Mouse (Mus musculus): ENCODE measurements around the gene Wdr6. TPM values are rescaled to one million over a fixed set of nuclear protein-coding genes. Genes with fewer than 3 reads are reported as not detected.
"Not testable (repeated sequence)": the region's sequence is repeated elsewhere in the genome, so short reads cannot be mapped to it uniquely, and the experiment has no call there.

Gene Wdr6
- 100 to 1,000 TPM in 1 of 2 experiments, 10 to 100 TPM in 1; 93.8 to 126 TPM for total RNA-seq (2021)
- long read RNA-seq, experiment 1, full-length matches to known transcripts, result 82 of 172 reads
- long read RNA-seq, experiment 1, partial matches to known transcripts, result 87 of 172 reads
- long read RNA-seq, experiment 1, other reads (novel, unspliced or antisense), result 3 of 172 reads
- long read RNA-seq, experiment 2, full-length matches to known transcripts, result 106 of 136 reads
- long read RNA-seq, experiment 2, partial matches to known transcripts, result 24 of 136 reads
- long read RNA-seq, experiment 2, other reads (novel, unspliced or antisense), result 6 of 136 reads

DNA sequence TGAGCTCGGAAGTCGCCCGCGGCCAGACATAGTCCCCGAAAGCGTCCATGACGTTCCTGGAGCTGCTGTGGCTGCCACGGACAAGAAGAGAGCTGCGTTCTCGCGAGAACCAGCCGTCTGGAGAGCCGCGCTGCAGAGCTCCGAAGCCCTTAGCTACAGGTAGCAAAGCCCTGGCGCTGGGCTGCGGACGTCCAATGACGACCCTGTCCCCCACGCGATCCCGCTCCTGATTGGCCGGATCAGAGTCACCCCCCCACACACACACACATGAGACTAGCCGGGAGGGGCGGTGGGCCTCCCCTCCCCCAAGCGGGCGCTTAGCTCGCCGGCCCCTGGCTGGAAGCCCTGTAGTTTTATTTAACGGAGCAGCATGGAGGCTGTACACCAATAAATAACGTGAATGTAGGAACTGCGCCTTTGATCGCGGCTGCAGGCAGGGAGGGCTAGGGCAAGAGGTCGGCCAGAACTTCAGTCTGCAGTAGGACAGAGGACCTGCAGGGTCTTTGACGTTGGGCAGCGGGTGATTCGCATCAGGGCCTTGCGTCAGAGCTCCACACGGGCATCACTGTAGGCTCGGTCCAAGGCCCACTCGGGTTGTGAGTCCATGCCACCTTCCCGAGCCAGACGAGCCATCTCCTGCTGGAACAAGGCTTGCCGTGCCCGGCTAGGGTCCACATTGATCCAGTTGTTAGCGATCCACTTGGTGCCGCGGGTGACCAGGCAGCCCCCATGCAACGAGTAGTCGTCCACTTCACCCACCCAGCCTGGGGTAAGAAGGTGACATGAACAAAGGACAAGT, at the start of gene Wdr6:
TSS of gene Wdr6 (minus strand) at position 195 of the 799 bp plus-strand sequence.
- DNase-seq, result peak; percentile 96

DNA sequence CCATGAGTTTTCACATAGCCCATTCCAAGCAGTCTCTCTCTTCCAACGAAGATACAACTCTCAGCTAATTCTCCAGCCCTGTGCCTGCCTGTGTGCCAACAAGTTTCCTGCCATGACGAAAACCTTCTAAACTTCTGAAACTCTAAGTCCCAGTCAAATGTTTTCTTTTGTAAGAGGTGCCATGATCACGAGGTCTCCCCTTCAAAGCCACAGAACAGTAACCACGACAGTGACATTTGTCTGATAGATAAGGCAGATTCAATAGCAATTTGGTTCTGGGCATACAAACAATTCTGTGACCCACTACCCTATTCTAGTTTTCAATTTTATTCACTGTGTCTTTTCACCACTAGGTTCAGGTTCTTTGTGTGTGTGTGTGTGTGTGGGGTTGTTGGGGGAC, 49.6 kb upstream of the Wdr6 start:
- DNase-seq, result no peak

DNA sequence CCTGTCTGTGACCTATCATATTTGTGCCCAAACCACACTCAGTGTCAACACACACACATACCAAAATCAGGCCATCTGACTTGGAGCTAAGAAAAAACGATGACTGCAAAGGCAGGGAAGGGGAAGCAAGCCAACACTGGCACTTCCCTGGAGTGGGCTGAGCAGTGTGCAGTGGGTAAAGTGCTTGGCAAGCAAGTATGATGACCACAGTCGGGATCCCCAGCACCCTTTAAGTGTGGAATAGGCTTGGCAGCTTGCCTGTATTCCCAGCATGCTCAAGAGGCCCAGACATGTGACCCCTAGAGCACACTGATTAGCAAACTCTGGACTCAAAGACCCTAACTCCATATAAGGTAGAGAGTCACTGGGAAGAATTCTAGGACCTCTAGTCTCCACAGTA, 48.0 kb upstream of the Wdr6 start:
- peak; percentile 19 for DNase-seq

DNA sequence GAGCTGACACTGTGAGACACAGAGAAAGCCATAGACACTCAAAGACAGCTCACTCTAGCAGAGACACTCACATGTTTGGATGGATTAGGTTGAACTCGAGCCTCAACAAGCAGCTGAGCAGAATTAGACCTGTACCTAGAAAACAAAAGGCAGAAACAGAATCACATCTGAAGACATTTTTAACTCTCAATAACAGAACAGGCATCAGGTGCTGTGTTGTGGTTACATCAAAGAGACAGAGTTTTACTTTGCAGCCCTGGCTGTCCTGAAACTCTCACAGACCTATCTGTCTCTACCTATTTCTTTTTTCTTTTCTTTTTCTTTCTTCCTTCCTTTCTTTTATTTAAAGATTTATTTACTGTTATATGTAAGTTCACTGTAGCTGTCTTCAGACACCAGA, 38.8 kb upstream of the Wdr6 start:
- DNase-seq, result no peak

DNA sequence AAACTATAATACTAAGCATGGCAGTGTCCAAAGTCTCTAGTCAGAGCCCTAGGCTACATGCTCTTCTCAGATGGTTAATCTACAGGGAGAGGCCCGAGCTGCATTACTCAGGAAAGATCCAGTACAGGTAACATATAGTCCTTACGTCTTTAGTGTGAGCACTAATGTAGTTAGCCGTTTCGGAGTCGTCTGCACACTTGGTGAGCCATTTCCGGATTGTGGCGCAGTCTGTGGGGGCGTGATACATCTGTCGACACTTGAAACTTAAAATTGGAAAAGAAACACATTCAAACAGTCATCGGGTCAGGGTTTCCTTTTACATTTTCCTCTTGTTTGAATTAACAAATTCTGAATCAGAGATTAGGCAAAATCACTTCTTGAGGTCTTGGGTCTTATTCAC, 32.9 kb upstream of the Wdr6 start:
- DNase-seq, result no peak

DNA sequence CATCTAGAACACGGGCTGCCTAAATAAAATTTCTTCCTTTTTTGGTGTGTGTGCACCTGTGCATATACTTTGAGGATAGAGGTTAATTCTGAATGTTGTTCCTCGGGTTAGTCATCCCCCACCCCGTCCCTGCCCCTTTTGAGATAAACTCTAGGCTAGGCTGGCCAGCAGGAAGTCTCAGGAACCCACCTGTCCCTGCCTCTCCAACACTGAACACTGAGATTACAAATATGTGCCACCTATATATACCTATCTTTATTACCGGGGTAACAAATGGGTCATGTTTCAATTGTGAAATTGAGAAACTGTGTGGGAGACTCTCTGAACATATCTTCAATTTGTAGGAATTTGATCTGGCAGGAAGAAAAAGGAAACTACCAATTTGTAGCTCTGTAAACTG, 30.4 kb upstream of the Wdr6 start:
- DNase-seq, result no peak

DNA sequence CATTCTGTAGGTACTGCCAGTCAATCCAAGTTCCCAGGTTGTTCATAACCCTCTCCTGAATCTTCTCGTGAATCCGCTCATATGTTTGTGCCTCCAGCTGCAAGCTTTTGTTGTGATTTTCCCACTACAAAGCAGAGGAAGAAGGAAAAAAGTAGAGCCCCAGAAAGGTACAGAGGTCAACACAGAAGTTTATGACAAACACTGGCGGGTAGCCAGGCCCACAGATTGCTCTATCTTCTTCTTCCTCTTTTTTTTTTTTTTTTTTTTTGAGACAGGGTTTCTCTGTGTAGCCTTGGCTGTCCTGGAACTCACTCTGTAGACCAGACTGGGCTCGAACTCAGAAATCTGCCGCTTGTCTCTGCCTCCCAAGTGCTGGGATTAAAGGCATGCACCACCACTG, 29.4 kb upstream of the Wdr6 start:
- not testable (repeated sequence) for DNase-seq

DNA sequence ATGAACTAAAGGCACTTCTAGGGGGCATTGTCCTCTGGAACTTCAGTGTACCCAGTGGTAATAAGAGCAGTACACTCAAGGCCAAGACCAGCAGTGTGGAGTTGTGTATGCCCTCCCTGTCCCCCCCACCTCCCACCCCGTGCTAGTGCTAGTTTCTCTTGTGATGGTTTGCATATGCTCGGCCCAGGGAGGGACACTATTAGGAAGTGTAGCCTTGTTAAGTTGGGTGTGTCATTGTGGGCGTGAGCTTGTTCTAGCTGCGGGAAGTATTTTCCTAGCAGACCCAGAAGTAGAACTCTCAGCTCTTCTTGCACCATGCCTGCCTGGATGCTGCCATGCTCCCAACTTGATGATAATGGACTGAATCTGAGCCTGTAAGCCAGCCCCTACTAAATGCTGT, 23.4 kb upstream of the Wdr6 start:
- DNase-seq, result no peak

DNA sequence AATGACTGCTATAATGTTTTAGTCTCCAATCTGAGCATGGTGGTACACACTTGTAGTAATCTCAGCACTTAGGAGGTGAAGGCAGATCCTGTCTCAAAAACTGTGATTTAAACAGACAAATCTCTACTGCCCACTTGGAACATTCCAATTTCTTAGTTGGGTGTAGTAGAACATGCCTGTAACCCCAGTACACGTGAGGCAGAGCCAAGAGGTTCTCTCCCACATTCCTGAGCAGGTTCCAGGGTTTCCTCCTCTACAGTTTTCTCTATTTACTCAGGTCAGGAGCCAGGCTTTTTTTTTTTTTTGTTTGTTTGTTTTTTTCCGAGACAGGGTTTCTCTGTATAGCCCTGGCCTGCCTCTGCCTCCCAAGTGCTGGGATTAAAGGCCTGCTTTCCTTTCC, 21.5 kb upstream of the Wdr6 start:
- no peak for DNase-seq

DNA sequence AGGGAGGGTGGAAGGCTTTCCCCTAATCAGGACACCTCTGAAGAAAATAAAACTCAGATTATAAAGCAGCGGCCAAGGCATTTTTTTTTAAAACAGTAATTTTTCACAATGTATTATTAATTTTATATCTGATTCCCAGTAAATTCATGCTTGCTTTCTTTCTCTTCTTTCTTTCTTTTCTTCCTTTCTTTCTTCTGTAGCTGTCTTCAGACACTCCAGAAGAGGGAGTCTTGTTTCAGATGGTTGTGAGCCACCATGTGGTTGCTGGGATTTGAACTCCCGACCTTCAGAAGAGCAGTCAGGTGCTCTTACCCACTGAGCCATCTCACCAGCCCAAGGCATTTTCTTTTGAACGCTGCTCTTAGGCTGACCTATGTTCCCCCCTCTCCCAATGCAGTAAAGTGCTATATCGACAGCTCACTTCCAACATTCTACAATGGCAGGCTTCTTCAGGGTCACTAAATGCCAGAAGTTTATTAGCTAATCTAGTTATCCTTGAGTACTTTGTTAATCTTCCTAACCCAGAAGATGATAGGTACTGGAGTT, 20.6 kb upstream of the Wdr6 start:
- no peak for DNase-seq

DNA sequence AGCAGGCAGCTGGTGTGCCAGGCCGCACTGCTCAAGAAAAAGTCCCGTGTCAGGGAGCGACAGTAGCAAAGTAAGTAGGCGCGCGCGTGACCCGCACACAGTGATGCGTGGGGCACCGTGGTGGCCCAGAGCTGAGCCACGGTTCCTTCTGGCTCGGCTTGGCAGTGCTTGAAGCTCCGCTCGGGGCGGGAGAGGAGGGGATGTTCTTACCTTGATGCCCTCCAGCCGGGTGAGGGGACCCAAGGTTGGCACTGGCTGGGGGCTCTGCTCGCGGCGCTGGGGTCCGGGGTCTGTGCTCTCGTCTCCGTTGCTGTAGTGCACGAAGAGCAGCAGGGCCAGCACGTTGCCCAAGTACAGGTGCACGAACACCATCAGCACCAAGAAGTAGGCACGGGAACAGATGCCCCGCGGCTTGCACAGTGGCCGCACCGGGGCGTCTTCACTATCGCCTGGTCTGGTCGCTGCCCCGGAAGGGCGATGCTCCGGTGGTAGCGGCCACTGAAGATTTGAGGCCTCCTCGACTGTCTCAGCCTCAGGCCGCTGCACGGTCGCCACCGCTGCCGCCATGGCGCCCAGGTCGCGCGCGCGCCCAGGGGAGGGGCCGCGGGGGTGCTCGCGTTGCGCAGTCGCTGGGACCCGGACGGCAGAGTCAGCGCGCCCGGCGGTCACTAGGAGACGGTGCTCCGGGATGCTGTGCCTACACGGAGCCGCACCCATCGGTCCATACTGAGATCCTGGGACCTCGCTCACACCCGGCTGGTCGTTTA, 18.6 kb upstream of the Wdr6 start, which contains the start of gene P4htm:
TSS of gene P4htm (minus strand) at position 670 of the 767 bp plus-strand sequence.
- DNase-seq, result peak; percentile 82

DNA sequence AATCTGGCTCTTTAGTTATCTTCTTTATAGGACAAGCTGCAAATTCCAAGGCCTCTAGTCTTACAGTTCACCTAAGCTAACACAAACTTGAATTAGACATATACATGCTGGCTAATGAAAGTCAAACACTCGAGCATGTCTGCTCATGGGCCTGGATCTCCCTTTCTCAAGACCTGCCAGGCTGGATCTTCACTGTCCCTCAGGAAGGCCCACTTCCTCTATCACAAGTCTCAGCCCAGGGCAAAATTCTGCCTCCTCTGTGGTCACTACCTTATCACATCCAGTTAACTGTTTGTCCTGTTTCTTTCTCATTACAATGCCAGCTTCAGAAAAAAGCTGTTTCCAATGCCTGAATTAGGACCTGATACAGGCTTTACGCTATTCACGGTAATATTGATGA, 15.8 kb upstream of the Wdr6 start:
- DNase-seq, result no peak

DNA sequence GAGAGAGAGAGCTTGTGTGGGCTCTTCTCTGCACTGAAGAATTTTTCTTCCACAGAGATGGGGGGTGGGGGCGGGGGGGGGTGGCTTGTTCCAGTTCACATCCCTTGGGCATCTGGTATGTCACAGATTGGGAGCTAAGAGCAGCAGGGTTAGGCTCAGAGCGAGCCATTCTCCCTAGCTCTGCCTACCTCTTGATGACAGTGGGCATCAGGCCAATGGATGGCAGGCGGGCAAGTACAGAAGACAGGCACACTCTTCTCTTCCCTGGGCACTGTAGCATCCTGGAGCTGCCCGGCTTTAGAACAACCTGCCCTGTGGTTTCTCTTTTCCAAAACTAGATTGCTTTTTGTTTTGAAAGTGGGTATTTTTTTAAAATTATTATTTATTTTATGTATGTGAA, 12.9 kb upstream of the Wdr6 start:
- DNase-seq, result no peak

DNA sequence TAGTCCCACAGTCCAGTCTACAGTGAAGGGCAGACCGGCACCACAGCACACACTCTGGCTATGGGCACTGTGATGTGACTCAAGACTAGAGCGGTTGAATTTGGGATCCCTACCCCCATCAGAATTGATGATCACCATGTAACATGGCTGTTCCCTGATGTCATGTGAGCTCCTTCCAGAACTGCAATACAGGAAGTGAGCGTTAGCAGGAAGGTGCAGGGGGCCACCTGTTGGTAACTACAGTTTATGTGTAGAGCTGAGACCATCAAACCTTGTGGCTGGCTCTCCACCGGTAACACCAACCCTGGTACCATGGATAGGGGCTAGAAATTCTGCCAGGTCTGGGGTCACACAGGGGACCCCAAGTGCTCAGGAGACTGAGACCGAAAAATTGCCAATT, 10.7 kb upstream of the Wdr6 start:
- no peak for DNase-seq

DNA sequence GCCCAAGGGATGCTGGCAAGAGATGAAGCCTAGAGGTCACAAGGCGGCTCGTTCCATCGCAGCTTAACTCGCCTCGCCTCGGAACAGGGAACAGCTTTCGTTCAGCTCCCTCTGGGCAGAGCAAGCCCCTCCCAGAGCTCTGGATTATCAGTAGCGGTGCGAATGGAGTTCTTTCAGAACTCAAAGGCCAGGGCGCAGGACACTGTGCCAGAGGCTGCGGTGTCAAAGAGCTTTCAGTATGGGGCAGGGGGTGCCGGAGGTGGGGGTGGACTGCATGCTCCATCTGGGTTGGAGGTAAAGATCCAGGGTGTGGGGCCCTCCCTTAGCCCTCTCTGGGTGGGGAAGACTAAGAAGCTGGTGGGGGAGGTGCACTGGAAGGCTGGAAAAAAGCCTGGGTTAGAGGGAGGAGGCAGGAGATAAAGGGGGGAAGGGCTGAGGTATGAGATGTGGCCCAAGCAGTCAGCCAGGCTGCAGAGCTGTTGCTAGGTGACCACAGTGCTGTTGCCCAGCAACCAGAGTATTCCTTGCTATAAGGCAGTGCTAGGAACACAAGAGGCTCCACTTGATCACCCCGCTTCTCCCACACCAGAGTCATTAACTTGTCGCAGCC, 9.1 kb upstream of the Wdr6 start:
- peak; percentile 78 for DNase-seq

DNA sequence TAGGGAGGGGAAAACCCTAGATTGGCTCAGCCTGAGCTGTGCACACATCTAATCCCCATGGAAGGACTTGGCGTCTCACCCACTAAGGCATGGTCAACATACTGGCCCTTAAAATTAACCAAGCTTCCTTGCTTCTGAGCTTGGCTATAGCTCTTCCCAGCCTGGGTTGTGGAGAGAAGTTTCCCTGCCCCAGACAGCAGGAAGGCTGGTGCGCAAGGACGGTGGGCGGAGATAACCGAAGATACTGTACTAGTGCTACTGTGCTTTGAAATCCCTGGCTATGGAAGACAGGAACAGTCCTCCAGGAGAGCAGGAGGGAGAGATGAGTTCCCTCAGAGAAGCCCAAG, 778 bp upstream of the Wdr6 start:
- DNase-seq, result peak; percentile 70

DNA sequence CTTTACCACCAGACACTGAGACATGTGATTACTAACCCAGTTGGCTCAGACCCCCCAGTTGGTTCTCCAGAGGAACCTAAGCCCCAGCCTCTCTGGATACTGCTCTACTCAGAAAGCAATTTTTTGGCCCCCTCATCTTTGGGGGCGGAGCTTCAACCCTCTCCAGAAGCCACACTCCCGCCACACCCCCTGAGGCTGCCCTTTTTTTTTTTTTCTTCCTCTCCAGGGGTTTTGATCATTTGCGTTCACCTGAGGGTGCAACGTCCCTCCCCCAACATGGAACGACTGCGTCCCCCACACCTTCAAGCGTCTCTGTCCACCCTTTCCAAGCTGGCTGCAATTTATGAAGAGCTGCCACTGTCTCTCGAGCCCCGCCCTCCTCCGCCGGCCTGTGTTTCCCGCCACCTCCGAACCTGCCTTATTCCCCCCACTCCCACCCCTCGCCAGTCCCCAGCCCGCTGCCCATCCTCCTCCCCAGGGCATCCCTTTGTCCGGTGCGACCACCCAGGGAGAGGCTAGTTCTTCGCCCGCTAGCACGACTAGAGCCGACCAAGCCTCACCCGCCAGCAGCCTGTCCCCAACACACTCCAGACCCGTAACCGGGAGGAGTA, 500 bp downstream of the Wdr6 start:
- peak; percentile 76 for DNase-seq

DNA sequence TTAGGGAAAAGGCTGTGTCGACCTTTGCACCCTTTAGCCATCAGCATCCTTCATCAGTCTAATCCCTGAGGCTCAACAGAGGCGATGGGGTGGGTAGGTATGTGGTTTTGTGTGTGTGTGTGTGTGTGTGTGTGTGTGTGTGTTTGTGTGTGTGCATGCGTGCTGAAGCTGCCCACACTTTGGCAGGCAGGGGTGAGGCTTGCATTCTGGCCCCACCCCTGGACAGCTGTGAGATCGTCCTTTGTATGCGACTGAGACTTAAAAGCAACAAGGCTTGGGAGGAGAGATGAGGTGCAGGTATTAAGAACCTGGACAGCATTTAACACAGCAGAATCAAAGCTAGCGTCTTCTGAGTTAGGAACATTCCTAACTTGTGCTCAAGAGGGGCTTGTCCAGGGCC, 1.5 kb downstream of the Wdr6 start:
- DNase-seq, result no peak

DNA sequence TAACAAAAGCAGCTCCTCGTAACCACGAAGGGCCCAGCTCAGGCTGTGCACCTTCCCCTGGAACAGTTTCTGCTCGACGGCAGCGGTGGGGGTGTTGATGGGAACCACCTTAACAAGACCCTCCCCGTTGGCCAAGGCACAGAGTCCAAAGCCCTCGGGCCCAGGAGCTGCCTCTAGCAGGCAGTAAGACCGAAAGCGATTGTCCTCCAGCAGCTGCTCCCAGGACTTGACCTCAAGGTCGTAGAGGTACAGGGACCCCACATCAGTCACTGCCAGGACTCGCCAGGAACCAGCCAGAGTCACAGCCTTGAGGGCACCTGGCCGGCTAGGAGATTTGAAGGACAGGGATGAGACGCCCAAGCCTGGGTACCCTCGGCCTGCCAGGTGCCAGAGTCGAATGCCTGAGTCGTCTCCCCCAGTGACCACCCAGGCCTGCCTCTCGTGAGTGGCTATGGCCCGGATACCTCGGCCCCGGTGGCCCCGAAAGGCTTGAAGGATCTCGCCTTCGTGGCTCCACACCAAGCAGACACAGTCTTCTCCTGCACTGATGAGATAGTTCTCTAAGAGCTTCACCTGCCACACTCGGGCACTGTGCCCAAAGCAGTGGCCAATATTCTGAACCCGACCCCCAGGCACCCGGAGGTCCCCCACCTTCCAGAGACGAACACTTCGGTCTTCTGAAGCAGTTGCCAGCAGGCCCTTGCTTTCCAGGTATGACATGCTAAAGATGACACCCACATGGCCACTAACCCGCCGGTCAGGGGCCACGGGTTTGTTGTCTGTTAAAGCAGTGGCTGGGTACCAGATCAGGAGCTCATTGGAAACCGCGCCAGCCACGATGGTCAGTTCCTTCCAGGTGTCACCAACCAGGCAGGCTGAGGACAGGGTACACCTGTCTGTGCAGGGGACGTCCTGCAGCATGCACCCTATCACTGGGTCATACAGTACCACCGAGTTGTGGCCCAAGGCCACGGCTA, 2.9 kb downstream of the Wdr6 start:
- DNase-seq, result no peak

DNA sequence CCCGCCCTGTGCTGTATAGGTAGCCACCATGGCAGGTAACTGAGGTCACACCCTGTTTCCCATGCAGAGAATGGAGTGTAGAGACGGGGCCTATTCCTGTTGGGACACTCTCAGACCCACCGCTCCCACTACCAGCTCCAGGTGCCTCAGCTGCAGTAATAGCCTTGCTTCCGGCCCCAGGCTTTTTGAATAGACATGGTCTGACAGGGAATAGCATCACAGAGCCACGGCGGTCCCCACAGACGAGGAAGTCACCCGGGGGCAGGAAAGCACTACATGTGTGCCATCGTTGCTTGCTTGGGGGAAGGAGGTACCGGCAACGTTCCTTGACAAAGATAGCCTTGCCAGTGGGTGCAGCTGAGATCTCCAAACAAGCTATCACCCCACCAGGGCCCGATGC, 3.6 kb downstream of the Wdr6 start:
- DNase-seq, result no peak
